ENCODE assay signal across 19 mouse cellular contexts in genomic region chr16:58740751-58741150, GRCm38 (mm10). TPM values are rescaled to one million over a fixed set of nuclear protein-coding genes. Genes with fewer than 3 reads are reported as not detected.
DNase-seq lines count a peak whose midpoint lies in the region; TF ChIP-seq lines count a peak whose summit lies in the region.
"Had no signal": no experiment of that assay in that cellular context is flagged by ENCODE, and none has a peak within 500 bp of the region (broad histone marks: within the 10 kb centered on the region; RNA-seq: fewer than 3 reads in every experiment).

No protein-coding gene starts in this region.

- H3K27ac ChIP-seq in kidney, adult 2 months (ENCODE audit: insufficient read depth, low read depth, low read length) = no peak overlapping the region

- 75% methylated on average over 5 of the region's 5 CpGs for WGBS in kidney, adult 2 months

- TF ChIP-seq POLR2A in kidney, adult 2 months (IDR thresholded peaks at IDR 0.05; ENCODE audit: low read depth, low read length) = no peak

- H3K4me3 ChIP-seq in kidney, adult 2 months (ENCODE audit: insufficient read depth, low read depth, low read length) = no peak overlapping the region

- no peaks in the 10 kb centered on the region for H3K36me3 ChIP-seq in kidney, adult 2 months (ENCODE audit: control insufficient read depth, insufficient read depth, low read length)

- H3K27me3 ChIP-seq in kidney, adult 2 months (replicated peaks; ENCODE audit: control insufficient read depth, insufficient read depth, low read length) = no peaks in the 10 kb centered on the region
- H3K27me3 ChIP-seq: CH12.LX, Patski had no signal

- H3K4me1 ChIP-seq in kidney, adult 2 months (ENCODE audit: control insufficient read depth, insufficient read depth, low read length) = no peaks in the 10 kb centered on the region

- DNase-seq in kidney, adult 2 months = peak; percentile 62
- DNase-seq in kidney, adult 18-20 months = no peak
- DNase-seq in kidney, adult 9 months = peak; percentile 58
- no peak for DNase-seq in kidney, postnatal 36 days
- DNase-seq: adrenal gland, adult 2 months; adrenal gland, adult 8-10 months; adrenal gland, postnatal 10 days; adrenal gland, postnatal 14 days; adrenal gland, postnatal 25 days; adrenal gland, postnatal 36 days; B cell, adult 2 months; cerebellum, adult 11 months; cerebellum, adult 11-12 months; cerebellum, adult 18-20 months had no signal

- TF ChIP-seq CTCF in kidney, adult 2 months (conservative IDR thresholded peaks at IDR 0.05; ENCODE audit: insufficient read depth, insufficient read length, low read depth, low read length) = no peak

RNA-seq across cellular contexts. Expression of gene Cldnd1, which starts 13.0 kb away (rescaled TPM):
- polyA plus RNA-seq in kidney, adult 2 months (2012; rRNA removed) = 45.0 and 47.0 TPM in 2 replicates

RNA-seq across cellular contexts. Expression of gene Gpr15, which starts 21.9 kb away (rescaled TPM):
- 0.08 and 0.09 TPM in 2 replicates for polyA plus RNA-seq in kidney, adult 2 months (2012; rRNA removed)
- polyA plus RNA-seq: adrenal gland, adult 2 months; C2C12; G1E; Patski had no signal

RNA-seq across cellular contexts. Expression of gene Olfr172, which starts 22.2 kb away (rescaled TPM):
- not detected in 2 replicates for polyA plus RNA-seq in kidney, adult 2 months (2012; rRNA removed)
- polyA plus RNA-seq: adrenal gland, adult 2 months; brain, embryonic 14.5 days; C2C12; G1E; Patski had no signal

RNA-seq across cellular contexts. Expression of gene Olfr173, which starts 59.3 kb away (rescaled TPM):
- polyA plus RNA-seq in kidney, adult 2 months (2012; rRNA removed) = not detected in 2 replicates
- polyA plus RNA-seq: adrenal gland, adult 2 months; brain, embryonic 14.5 days; C2C12; G1E; Patski had no signal

Comparison
In these comparisons a context has a peak if more than half of its experiments do, and no peak if none do; other contexts are left out.
1. DNase-seq: peak in kidney, adult 2 months (single experiment) and kidney, adult 9 months (single experiment); none in kidney, adult 18-20 months (single experiment) and kidney, postnatal 36 days (0 of 2).